Mouse (Mus musculus) erythroblast, embryonic 14.5 days (primary cell): Measurements from ENCODE around the gene Pfn5. TPM values are rescaled to one million over a fixed set of nuclear protein-coding genes. Genes with fewer than 3 reads are reported as not detected.
"Not testable (repeated sequence)": the region's sequence is repeated elsewhere in the genome, so short reads cannot be mapped to it uniquely, and the experiment has no call there.

ENCODE experiments used
- H3K27me3 ChIP-seq: 2 replicates; pipeline ENCODE4 v1.6.1; 2012; ENCODE audit warnings: inconsistent platforms; ENCODE audit not compliant: control insufficient read depth
- H3K36me3 ChIP-seq: 2 replicates; pipeline ENCODE4 v1.6.1; 2012; ENCODE audit warnings: mild to moderate bottlenecking, inconsistent platforms; ENCODE audit not compliant: control insufficient read depth
- H3K4me1 ChIP-seq: 2 replicates; pipeline ENCODE4 v1.6.1; 2012; ENCODE audit warnings: inconsistent platforms; ENCODE audit not compliant: control insufficient read depth
- H3K4me3 ChIP-seq: replicated peaks from 2 replicates; pipeline ENCODE3; 2012; ENCODE audit warnings: moderate library complexity, mild to moderate bottlenecking, inconsistent platforms
- H3K9me3 ChIP-seq: 2 replicates; pipeline ENCODE4 v1.6.1; 2012; ENCODE audit warnings: low read length, inconsistent platforms, mixed read lengths; ENCODE audit not compliant: control insufficient read depth
- GATA1 ChIP-seq: IDR thresholded peaks from 2 replicates; pipeline ENCODE4 v1.6.1; 2012; ENCODE audit warnings: low read length, inconsistent platforms, mixed read lengths
- TAL1 ChIP-seq: IDR thresholded peaks from 3 replicates; pipeline ENCODE4 v1.6.1; 2012; ENCODE audit warnings: low read length, inconsistent platforms, mixed read lengths
- polyA plus RNA-seq: library from polyadenylated mRNA; stranded (reverse); fragments of >175 nt; gene quantifications from 2 replicates; pipeline ENCODE4 v1.2.3, GENCODE M21; 2012

Gene Pfn5
- polyA plus RNA-seq, result not detected in 2 replicates

DNA sequence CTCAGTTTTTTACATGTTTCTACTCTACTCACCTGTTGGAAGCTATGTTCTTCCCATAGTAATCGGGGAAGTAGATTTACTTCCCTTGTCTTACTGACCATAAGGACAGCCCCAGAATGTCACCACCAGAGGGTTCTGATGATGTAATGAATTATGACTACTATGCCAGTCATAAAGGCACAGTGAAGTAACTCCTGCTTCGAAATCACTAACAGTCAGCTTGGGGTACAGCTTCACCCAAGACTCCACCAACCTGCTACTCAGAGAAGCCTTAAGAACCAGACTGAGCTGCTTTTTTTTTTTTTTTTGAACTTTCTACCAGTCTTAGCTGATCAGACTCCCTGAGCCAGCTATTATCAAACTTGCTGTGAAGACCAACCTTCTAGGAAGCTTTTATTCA, at the start of gene Pfn5, which contains the start of gene Asb12:
Gene Pfn5 (plus strand): TSS at position 218 of the 400 bp plus-strand sequence.
Gene Asb12 (minus strand): TSS at position 101 of the 400 bp plus-strand sequence.
- H3K9me3 ChIP-seq, result peaks cover 10% of the 10 kb centered on the region
- H3K27me3 ChIP-seq, result no peaks in the 10 kb centered on the region
- H3K4me3 ChIP-seq, result no peak within 1 kb of the TSS
- H3K4me1 ChIP-seq, result no peaks in the 10 kb centered on the region
- no peak for TF ChIP-seq GATA1
- H3K36me3 ChIP-seq, result no peaks in the 10 kb centered on the region

- H3K4me1 ChIP-seq, result no peaks in the 10 kb centered on the region
- TF ChIP-seq TAL1 (no peak), GATA1 (no peak)
- H3K4me3 ChIP-seq, result no peak overlapping the region
- H3K36me3 ChIP-seq, result no peaks in the 10 kb centered on the region
- H3K9me3 ChIP-seq, result no peaks in the 10 kb centered on the region
- peaks cover 3% of the 10 kb centered on the region; the same call in 1 of the 2 replicates for H3K27me3 ChIP-seq
Observed at GRCm38 (mm10) chrX:95523883-95524282, 34.0 kb upstream of the Pfn5 start.

GRCm38 (mm10) chrX:95525166-95525565, 32.7 kb upstream of the Pfn5 start:
- TF ChIP-seq GATA1 (no peak), TAL1 (no peak)
- Histone ChIP-seq H3K4me3 (no peak overlapping the region), H3K27me3 (peaks cover 3% of the 10 kb centered on the region; the same call in 1 of the 2 replicates)

GRCm38 (mm10) chrX:95535493-95535892, 22.4 kb upstream of the Pfn5 start:
- not testable (repeated sequence) for H3K4me1 ChIP-seq, H3K36me3 ChIP-seq

More at GRCm38 (mm10) chrX:95525166-95525565, 32.7 kb upstream of the Pfn5 start:
- H3K36me3 ChIP-seq, result no peaks in the 10 kb centered on the region
- no peaks in the 10 kb centered on the region for H3K9me3 ChIP-seq
- no peaks in the 10 kb centered on the region for H3K4me1 ChIP-seq

GRCm38 (mm10) chrX:95554321-95554720, 3.6 kb upstream of the Pfn5 start:
- H3K4me1 ChIP-seq, result no peaks in the 10 kb centered on the region

More at GRCm38 (mm10) chrX:95535493-95535892, 22.4 kb upstream of the Pfn5 start:
- H3K4me3 ChIP-seq, H3K27me3 ChIP-seq, H3K9me3 ChIP-seq: not testable (repeated sequence)

DNA sequence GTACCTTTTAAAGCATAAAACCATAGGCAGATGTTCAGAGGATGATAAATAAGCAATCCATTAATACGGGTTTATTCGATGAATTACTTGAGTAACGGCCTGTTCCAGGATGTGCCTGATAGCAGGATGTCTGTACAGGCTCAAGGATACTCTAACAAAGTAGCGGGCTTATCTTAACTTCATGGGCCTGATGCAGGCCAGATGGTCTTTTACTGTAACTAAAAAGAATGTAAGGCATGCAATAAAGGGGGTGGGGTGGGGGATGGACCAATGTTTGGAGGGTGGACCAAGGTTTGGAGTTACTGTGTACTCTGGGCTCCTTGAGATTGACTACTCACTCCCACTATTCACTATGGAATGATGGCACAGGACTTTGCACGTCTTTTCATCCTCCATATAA, 42.7 kb downstream of the Pfn5 start:
- Histone ChIP-seq H3K27me3 (no peaks in the 10 kb centered on the region), H3K4me1 (no peaks in the 10 kb centered on the region), H3K36me3 (no peaks in the 10 kb centered on the region), H3K4me3 (no peak overlapping the region), H3K9me3 (no peaks in the 10 kb centered on the region)
- TF ChIP-seq TAL1, result no peak
- TF ChIP-seq GATA1, result no peak

More at GRCm38 (mm10) chrX:95554321-95554720, 3.6 kb upstream of the Pfn5 start:
- H3K4me3 ChIP-seq, result no peak overlapping the region
- no peaks in the 10 kb centered on the region for H3K27me3 ChIP-seq
- no peaks in the 10 kb centered on the region for H3K9me3 ChIP-seq
- TF ChIP-seq TAL1 (no peak), GATA1 (no peak)
- H3K36me3 ChIP-seq, result no peaks in the 10 kb centered on the region

Other genes with a start within 250 kb of the Pfn5 start
- gene Amer1, start 113.2 kb upstream of the Pfn5 start, polyA plus RNA-seq, result under 0.01 and 0.01 TPM in 2 replicates
- gene Asb12, start 117 bp upstream of the Pfn5 start, polyA plus RNA-seq, result not detected in 2 replicates
- not detected in 2 replicates for gene Zc4h2, start 100.4 kb downstream of the Pfn5 start, polyA plus RNA-seq
- gene Zc3h12b, start 153.6 kb downstream of the Pfn5 start, polyA plus RNA-seq, result not detected in 2 replicates